Mouse (Mus musculus) heart, embryonic 14.5 days (tissue): ENCODE data around the gene Smad3. TPM values are rescaled to one million over a fixed set of nuclear protein-coding genes. Genes with fewer than 3 reads are reported as not detected.

Experiments used
- ATAC-seq: fragments of 200-750 bp; cut with Nextera tagmentation; 2 replicates; pipeline ENCODE4 v1.8.0; 2017; ENCODE audit warnings: low read depth, moderate TSS enrichment; ENCODE audit not compliant: insufficient number of reproducible peaks, insufficient read depth, low FRiP score
- H3K27ac ChIP-seq, 2 experiments: fragments of 200-500 bp in 1 of 2; fragments of 300-500 bp in 1 of 2; sonication (generic) in 1 of 2; replicated peaks in 1 of 2; 2 replicates each; pipeline ENCODE4 v1.5.1; 2012 to 2014; ENCODE audit warnings: low read depth in 2 of 2, low read length in 2 of 2, control low read depth in 1 of 2, mild to moderate bottlenecking in 1 of 2, mixed read lengths in 1 of 2; ENCODE audit not compliant: control insufficient read depth in 1 of 2, insufficient read depth in 1 of 2
- H3K27me3 ChIP-seq: fragments of 300-500 bp; sonication (generic); 2 replicates; pipeline ENCODE4 v1.6.1; 2014; ENCODE audit warnings: mild to moderate bottlenecking, low read length, control low read depth; ENCODE audit not compliant: control insufficient read depth, insufficient read depth
- H3K36me3 ChIP-seq: fragments of 300-500 bp; sonication (generic); 2 replicates; pipeline ENCODE4 v1.6.1; 2014; ENCODE audit warnings: mild to moderate bottlenecking, control low read depth, low read length, mixed read lengths; ENCODE audit not compliant: control insufficient read depth, insufficient read depth
- H3K4me1 ChIP-seq, 2 experiments: fragments of 200-500 bp in 1 of 2; fragments of 300-500 bp in 1 of 2; sonication (generic) in 1 of 2; 2 replicates each; pipeline ENCODE4 v1.6.1; 2012 to 2014; ENCODE audit warnings: low read length in 2 of 2, control low read depth in 1 of 2, mixed read lengths in 1 of 2; ENCODE audit not compliant: control insufficient read depth in 2 of 2, insufficient read depth in 2 of 2
- H3K4me2 ChIP-seq: fragments of 300-500 bp; sonication (generic); 2 replicates; pipeline ENCODE4 v1.6.1; 2014; ENCODE audit warnings: mild to moderate bottlenecking, low read length
- H3K4me3 ChIP-seq, 2 experiments: fragments of 200-500 bp in 1 of 2; fragments of 300-500 bp in 1 of 2; sonication (generic) in 1 of 2; 2 replicates each; pipeline ENCODE4 v1.5.1; 2012 to 2014; ENCODE audit warnings: low read length in 2 of 2, mild to moderate bottlenecking in 2 of 2, control low read depth in 1 of 2, low read depth in 1 of 2, moderate library complexity in 1 of 2; ENCODE audit not compliant: control insufficient read depth in 1 of 2, insufficient read depth in 1 of 2
- H3K9ac ChIP-seq: fragments of 300-500 bp; sonication (generic); 2 replicates; pipeline ENCODE4 v1.6.1; 2014; ENCODE audit warnings: mild to moderate bottlenecking, low read length
- H3K9me3 ChIP-seq: fragments of 300-500 bp; sonication (generic); 2 replicates; pipeline ENCODE4 v1.6.1; 2016; ENCODE audit warnings: low read length, control low read depth; ENCODE audit not compliant: control insufficient read depth
- WGBS: fragments of 180-500 bp; shearing (Covaris S2); extraction: QIAGEN DNeasy Blood & Tissue Kit; methylation state at CpG from one replicate; pipeline ENCODE4 v1.1.7; 2014; 5-methylcytosine and 5-hydroxymethylcytosine counted together
- polyA plus RNA-seq: library from polyadenylated mRNA; unstranded; fragments of >200 nt; fragmentation: Nextera tagmentation; extraction: Ambion mirVana; gene quantifications from 2 replicates; pipeline ENCODE4 v1.2.1, GENCODE M21; 2014

Smad3 gene
- polyA plus RNA-seq, 1 experiment from 2014 or later = 10.4 TPM

GRCm38 (mm10) chr9:63784597-63784996, 26.8 kb upstream of the Smad3 start:
- Histone ChIP-seq H3K36me3 (no peaks in the 10 kb centered on the region), H3K4me2 (no peak overlapping the region), H3K27me3 (no peaks in the 10 kb centered on the region), H3K9me3 (no peaks in the 10 kb centered on the region), H3K27ac (no peak overlapping the region), H3K4me3 (no peak overlapping the region), H3K4me1 (peaks cover 28 to 32% of the 10 kb centered on the region in 2 experiments), H3K9ac (no peak overlapping the region)
- no peak for ATAC-seq
- 76% methylated on average over 3 of the region's 3 CpGs for WGBS

- Histone ChIP-seq H3K4me1 (peaks cover 22 to 30% of the 10 kb centered on the region in 2 experiments), H3K27ac (no peak overlapping the region), H3K27me3 (no peaks in the 10 kb centered on the region), H3K4me3 (no peak overlapping the region), H3K4me2 (no peak overlapping the region), H3K36me3 (no peaks in the 10 kb centered on the region), H3K9me3 (no peaks in the 10 kb centered on the region), H3K9ac (no peak overlapping the region)
- WGBS = 71% methylated on average over 4 of the region's 4 CpGs
- no peak for ATAC-seq
Measured at GRCm38 (mm10) chr9:63782744-63783143, 24.9 kb upstream of the Smad3 start.

DNA sequence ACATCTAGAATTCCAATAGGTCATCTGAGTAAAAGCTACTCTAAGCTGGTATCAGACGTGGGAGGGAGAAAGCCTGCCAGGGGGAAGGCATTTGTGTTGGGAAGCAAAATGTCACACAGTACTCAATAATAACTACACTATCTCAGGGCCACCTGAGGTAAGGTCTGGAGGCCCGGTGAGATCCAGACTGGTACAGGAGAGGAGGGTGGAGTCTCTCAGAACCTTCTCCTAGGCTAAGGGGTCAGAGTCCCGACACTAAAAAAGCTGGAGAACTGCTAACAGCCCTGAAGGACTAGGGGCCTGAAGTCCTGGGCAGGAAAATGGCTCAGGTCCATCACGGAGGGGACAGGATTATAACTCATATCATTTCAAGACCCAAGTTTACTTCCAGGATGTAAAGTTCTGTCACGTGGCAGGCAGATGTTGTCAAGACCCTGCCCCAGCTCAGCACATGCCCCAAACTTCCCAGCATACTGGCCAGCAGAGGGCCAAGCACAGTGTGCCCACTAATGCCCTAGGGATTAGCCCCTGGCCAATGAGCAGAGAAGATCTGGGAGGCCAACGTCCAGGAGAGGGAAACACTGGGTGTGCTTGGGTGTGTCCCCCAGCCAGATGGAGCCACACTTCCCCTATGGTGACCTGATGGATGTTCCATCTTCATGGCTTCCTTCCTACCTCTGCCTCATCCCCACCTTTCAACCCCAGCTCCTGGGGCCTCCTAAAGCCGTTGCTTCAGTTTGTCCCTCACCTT, 24.1 kb upstream of the Smad3 start:
- H3K9me3 ChIP-seq = no peaks in the 10 kb centered on the region
- H3K27me3 ChIP-seq = no peaks in the 10 kb centered on the region
- no peak overlapping the region for H3K9ac ChIP-seq
- no peak overlapping the region for H3K27ac ChIP-seq
- H3K4me1 ChIP-seq = peaks cover 20 to 30% of the 10 kb centered on the region in 2 experiments
- WGBS = 77% methylated on average over 7 of the region's 7 CpGs
- ATAC-seq = no peak
- no peak overlapping the region for H3K4me2 ChIP-seq
- H3K36me3 ChIP-seq = no peaks in the 10 kb centered on the region
- no peak overlapping the region for H3K4me3 ChIP-seq

DNA sequence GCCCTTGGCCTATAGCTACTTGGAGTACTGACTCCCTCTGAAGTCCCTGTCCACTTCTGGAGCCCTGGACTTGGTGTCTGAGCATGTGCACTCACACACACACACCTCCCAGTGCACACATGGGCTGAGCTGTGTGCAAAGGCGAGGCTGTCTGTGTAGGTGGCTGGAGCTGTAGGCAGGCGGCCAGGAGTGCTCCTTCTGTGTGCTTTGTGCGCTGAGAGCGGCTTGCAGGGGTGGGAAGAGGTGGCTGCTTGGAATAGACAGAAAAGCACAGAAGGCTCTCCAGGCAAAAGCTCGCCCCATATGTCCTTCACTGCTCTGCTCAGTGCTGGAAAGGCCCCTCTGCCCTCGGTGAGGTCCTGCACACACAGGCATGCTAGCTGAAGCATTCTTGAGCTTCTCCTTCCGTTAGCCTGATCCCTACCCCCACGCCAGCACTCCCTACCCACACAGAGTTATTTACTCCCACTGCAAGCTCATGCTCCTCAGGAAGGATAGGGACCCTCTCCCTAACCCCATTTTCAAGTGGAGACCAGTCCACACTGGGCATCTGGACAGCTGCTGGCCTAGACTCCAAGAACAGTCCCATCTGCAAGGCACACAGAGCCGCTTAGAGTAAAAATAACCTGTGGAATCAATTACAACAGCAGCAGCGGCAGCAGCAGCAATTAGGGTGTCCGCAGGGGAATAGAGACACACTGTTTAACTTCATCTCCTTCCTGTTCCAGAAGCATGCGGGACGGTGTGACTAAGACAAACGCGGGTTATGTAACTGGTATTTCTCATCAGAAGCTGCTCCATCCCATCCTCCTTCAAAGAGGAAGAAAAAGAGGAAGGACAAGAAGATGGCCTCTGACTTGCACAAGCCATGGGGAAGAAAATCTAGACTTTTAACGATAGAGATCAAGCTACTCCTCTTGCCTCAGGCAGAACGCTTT, 22.4 kb upstream of the Smad3 start:
- no peak for ATAC-seq
- H3K9me3 ChIP-seq = no peaks in the 10 kb centered on the region
- H3K4me2 ChIP-seq = peak overlapping the region; percentile 42
- H3K36me3 ChIP-seq = no peaks in the 10 kb centered on the region
- WGBS = 19% methylated on average over 17 of the region's 17 CpGs
- H3K4me3 ChIP-seq = no peak overlapping the region
- peaks cover 11 to 18% of the 10 kb centered on the region in 2 experiments for H3K4me1 ChIP-seq
- H3K27me3 ChIP-seq = no peaks in the 10 kb centered on the region
- peak overlapping the region; percentile 56 to 63 for H3K27ac ChIP-seq
- peak overlapping the region; percentile 25 for H3K9ac ChIP-seq

DNA sequence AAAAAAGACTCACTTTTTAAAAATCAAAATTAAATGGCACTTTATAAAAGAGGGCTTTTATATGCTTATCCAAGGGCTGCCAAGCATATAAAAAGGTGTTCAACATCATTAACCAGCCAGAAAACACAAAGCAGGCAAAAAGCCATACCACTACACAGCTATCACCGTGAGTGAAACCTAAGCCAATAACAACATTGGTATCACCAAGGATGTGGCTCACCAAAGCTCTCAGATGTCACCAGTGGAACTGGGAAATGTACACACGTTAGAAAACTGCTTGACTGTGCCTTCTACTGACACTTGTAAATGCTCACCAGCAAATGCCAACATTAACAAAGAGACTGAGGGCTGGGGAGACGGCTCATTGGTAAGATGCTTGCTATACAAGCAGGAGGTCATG, 18.9 kb upstream of the Smad3 start:
- WGBS = 53% methylated on average over 3 of the region's 3 CpGs
- no peak overlapping the region for H3K4me2 ChIP-seq

DNA sequence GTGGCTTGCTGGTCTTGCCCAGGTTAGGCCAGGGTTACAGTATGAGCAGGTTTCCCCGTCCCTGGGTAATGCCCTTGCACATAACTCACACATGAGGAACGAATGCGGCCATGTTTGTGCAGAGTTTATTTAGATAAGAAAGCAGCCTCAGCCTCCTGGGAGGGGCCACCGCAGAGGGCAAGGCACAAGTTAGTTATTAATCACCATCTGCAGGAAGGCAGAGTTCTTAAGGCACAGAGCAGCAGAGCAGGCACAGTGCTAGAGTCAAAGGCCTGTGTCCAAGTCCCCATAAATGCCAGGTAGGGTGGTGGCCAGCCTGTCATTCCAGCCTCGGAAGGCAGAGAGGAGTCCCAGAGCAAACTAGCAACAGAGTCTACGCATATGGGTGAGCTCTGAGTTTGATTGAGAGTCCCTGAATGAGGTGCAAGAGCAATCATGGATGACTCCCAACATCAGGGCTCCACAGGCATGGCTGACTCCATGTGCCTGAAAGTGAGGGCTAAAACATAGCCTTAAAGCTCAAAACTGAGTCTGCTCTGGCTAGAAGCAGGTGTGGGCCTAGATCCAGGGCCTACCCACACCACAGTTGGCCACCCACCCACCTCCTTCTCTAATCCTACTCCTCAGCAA, 17.2 kb upstream of the Smad3 start:
- Histone ChIP-seq H3K9ac (no peak overlapping the region), H3K27ac (no peak overlapping the region), H3K27me3 (no peaks in the 10 kb centered on the region), H3K36me3 (no peaks in the 10 kb centered on the region), H3K4me1 (peaks cover 6 to 17% of the 10 kb centered on the region in 2 experiments), H3K4me2 (no peak overlapping the region), H3K4me3 (no peak overlapping the region), H3K9me3 (no peaks in the 10 kb centered on the region)
- 74% methylated on average over 6 of the region's 6 CpGs for WGBS
- ATAC-seq = no peak

More for the DNA sequence above, 18.9 kb upstream of the Smad3 start:
- H3K4me1 ChIP-seq = peaks cover 11 to 22% of the 10 kb centered on the region in 2 experiments
- no peak overlapping the region for H3K4me3 ChIP-seq
- ATAC-seq = no peak
- no peaks in the 10 kb centered on the region for H3K27me3 ChIP-seq
- no peaks in the 10 kb centered on the region for H3K36me3 ChIP-seq
- H3K27ac ChIP-seq = no peak overlapping the region
- H3K9me3 ChIP-seq = no peaks in the 10 kb centered on the region
- no peak overlapping the region for H3K9ac ChIP-seq

DNA sequence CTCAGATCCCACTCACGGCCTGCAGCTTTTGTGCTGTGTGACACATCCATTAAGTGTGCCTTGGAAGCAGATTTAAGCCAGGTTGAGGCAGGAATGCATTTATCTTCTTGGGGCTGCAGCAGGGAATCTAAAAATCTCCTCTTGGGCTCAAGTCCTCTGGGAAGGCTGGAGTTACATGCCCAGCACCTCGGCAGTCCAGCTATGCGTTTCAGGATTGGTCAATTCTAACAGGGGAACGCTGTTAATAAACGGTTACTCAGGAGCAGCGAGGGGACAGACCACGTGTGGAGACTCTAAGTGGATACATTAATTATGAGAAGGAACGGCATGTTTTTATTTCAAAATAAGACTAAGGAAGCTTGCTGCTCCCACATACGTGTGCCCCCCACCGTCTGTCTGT, 14.7 kb upstream of the Smad3 start:
- Histone ChIP-seq H3K27me3 (no peaks in the 10 kb centered on the region), H3K36me3 (no peaks in the 10 kb centered on the region), H3K4me1 (peaks cover 3 to 10% of the 10 kb centered on the region in 2 experiments; a peak in 3 of 4 replicates), H3K9ac (no peak overlapping the region), H3K4me2 (no peak overlapping the region), H3K27ac (no peak overlapping the region), H3K9me3 (no peaks in the 10 kb centered on the region), H3K4me3 (no peak overlapping the region)
- ATAC-seq = no peak
- WGBS = 42% methylated on average over 10 of the region's 10 CpGs
